Mouse (Mus musculus) neural tube, embryonic 11.5 days (tissue): Measurements from ENCODE around the gene Mcrs1. TPM values are rescaled to one million over a fixed set of nuclear protein-coding genes. Genes with fewer than 3 reads are reported as not detected.

Source experiments
- ATAC-seq: fragments of 200-750 bp; cut with Nextera tagmentation; 2 replicates; pipeline ENCODE4 v1.8.0; 2017; ENCODE audit warnings: moderate number of reproducible peaks, mild to moderate bottlenecking, moderate TSS enrichment, moderate library complexity; ENCODE audit not compliant: insufficient read depth, low FRiP score, low TSS enrichment
- DNase-seq: peaks from one replicate; pipeline ENCODE4 v3.0.0-alpha.2; 2015; ENCODE audit warnings: low spot score
- H3K27ac ChIP-seq: fragments of 300-500 bp; sonication (generic); 2 replicates; pipeline ENCODE4 v1.5.1; 2014; ENCODE audit warnings: low read depth, mild to moderate bottlenecking, low read length
- H3K27me3 ChIP-seq: fragments of 300-500 bp; sonication (generic); 2 replicates; pipeline ENCODE4 v1.6.1; 2014; ENCODE audit warnings: mild to moderate bottlenecking, low read length, mixed read lengths; ENCODE audit not compliant: control insufficient read depth, insufficient read depth
- H3K36me3 ChIP-seq: fragments of 300-500 bp; sonication (generic); 2 replicates; pipeline ENCODE4 v1.6.1; 2014; ENCODE audit warnings: mild to moderate bottlenecking, low read length, moderate library complexity, mixed read lengths; ENCODE audit not compliant: control insufficient read depth, insufficient read depth
- H3K4me1 ChIP-seq: fragments of 300-500 bp; sonication (generic); 2 replicates; pipeline ENCODE4 v1.6.1; 2014; ENCODE audit warnings: low read length, mixed read lengths; ENCODE audit not compliant: control insufficient read depth, insufficient read depth
- H3K4me2 ChIP-seq: fragments of 300-500 bp; sonication (generic); 2 replicates; pipeline ENCODE4 v1.6.1; 2014; ENCODE audit warnings: low read depth, mild to moderate bottlenecking, moderate library complexity
- H3K4me3 ChIP-seq: fragments of 300-500 bp; sonication (generic); 2 replicates; pipeline ENCODE4 v1.5.1; 2014; ENCODE audit warnings: low read depth, low read length
- H3K9ac ChIP-seq: fragments of 300-500 bp; sonication (generic); 2 replicates; pipeline ENCODE4 v1.6.1; 2014; ENCODE audit warnings: mild to moderate bottlenecking, low read length
- H3K9me3 ChIP-seq: fragments of 300-500 bp; sonication (generic); 2 replicates; pipeline ENCODE4 v1.6.1; 2016; ENCODE audit warnings: low read length; ENCODE audit not compliant: control insufficient read depth
- WGBS: fragments of 180-500 bp; shearing (Covaris S2); extraction: QIAGEN DNeasy Blood & Tissue Kit; methylation state at CpG from one replicate; pipeline ENCODE4 v1.1.7; 2014; 5-methylcytosine and 5-hydroxymethylcytosine counted together
- polyA plus RNA-seq: library from polyadenylated mRNA; unstranded; fragments of >200 nt; fragmentation: Nextera tagmentation; extraction: Ambion mirVana; gene quantifications from 2 replicates; pipeline ENCODE4 v1.2.1, GENCODE M21; 2014

Mcrs1 gene
- polyA plus RNA-seq, 1 experiment from 2014 or later = 193 TPM

DNA sequence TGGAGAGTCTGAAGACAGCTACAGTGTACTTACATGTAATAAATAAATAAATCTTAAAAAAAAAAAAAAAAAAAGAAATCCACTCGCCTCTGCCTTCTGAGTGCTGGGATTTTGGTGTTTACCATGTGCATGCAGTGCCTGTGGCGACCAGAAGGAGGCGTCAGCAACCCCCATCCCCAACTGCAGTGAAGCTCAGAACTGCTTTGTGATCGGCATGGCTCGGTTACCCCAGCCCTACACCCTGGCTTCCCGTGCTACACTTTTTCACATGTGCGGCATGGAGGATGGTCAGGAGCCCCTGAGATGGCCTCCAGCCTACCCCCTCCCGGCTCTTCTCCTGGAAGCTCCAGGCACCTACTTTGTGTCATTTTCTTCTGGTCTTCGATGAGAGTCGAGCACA, 31.7 kb upstream of the Mcrs1 start:
- Histone ChIP-seq H3K27me3 (no peaks in the 10 kb centered on the region), H3K4me1 (no peaks in the 10 kb centered on the region), H3K9ac (no peak overlapping the region), H3K9me3 (no peaks in the 10 kb centered on the region), H3K27ac (no peak overlapping the region), H3K4me3 (no peak overlapping the region), H3K36me3 (no peaks in the 10 kb centered on the region), H3K4me2 (no peak overlapping the region)
- ATAC-seq (no peak), DNase-seq (no peak)
- 65% methylated on average over 10 of the region's 10 CpGs for WGBS

DNA sequence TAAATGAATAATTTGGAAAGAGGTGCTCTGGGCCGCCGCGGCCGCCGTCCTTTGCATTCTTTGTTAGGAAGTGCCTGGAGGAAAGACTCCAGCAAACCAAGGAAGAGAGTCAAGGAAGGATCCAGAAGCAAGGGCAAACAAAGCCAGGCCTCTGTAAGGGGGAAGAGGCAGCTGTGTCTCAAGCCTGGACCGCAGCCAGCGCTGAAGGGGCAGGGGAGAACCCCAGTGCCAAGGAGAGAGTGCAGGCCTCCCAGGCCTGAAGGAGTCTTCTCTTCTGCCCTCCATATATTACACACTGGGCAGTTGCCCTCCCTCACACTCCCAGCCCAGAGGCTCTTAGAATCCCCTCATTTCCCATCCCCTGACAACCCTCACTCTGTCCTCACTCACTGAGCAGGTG, 26.5 kb upstream of the Mcrs1 start:
- no peaks in the 10 kb centered on the region for H3K36me3 ChIP-seq
- H3K9me3 ChIP-seq = no peaks in the 10 kb centered on the region
- H3K4me3 ChIP-seq = no peak overlapping the region
- DNase-seq = no peak
- H3K9ac ChIP-seq = no peak overlapping the region
- H3K27me3 ChIP-seq = no peaks in the 10 kb centered on the region
- H3K27ac ChIP-seq = no peak overlapping the region
- H3K4me2 ChIP-seq = no peak overlapping the region
- no peaks in the 10 kb centered on the region for H3K4me1 ChIP-seq
- WGBS = 92% methylated on average over 7 of the region's 7 CpGs
- no peak for ATAC-seq

DNA sequence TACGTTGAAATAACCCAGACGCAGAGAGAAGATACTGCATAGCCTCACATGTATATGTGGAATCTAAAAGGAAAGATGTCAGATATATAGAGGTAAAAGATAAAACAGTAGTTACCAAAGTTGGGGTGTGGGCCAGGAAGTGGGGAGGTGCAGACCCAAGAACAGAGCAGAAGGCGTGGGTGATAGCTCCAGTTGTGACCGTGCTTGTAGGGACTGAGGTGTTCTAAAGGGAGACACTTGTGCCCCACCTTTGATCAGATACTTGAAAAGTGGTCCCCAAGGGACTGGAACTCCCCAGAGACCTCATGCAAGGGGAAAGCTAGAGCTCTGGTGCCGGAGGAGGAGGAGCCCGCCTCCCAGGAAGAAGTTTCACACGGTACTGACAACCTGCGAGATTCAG, 24.3 kb upstream of the Mcrs1 start:
- DNase-seq = no peak
- 90% methylated on average over 8 of the region's 8 CpGs for WGBS
- Histone ChIP-seq H3K27ac (no peak overlapping the region), H3K9ac (no peak overlapping the region), H3K4me1 (no peaks in the 10 kb centered on the region), H3K27me3 (no peaks in the 10 kb centered on the region), H3K4me3 (no peak overlapping the region), H3K4me2 (no peak overlapping the region), H3K36me3 (no peaks in the 10 kb centered on the region), H3K9me3 (no peaks in the 10 kb centered on the region)
- no peak for ATAC-seq

- no peak overlapping the region for H3K9ac ChIP-seq
- H3K9me3 ChIP-seq = no peaks in the 10 kb centered on the region
- no peaks in the 10 kb centered on the region for H3K4me1 ChIP-seq
- 28% methylated on average over 4 of the region's 4 CpGs for WGBS
- H3K4me2 ChIP-seq = no peak overlapping the region
- H3K27me3 ChIP-seq = no peaks in the 10 kb centered on the region
- DNase-seq (peak; percentile 65), ATAC-seq (no peak)
- no peak overlapping the region for H3K27ac ChIP-seq
- H3K36me3 ChIP-seq = no peaks in the 10 kb centered on the region
- no peak overlapping the region for H3K4me3 ChIP-seq
Measured at GRCm38 (mm10) chr15:99265679-99266078, 13.9 kb upstream of the Mcrs1 start.

- H3K27me3 ChIP-seq = no peaks in the 10 kb centered on the region
- 0 out of 2 replicates have a peak, but pooled peaks cover 3% of the 10 kb centered on the region for H3K4me1 ChIP-seq
- 69% methylated on average over 2 of the region's 2 CpGs for WGBS
- H3K27ac ChIP-seq = no peak overlapping the region
- H3K4me3 ChIP-seq = no peak overlapping the region
- no peak overlapping the region for H3K9ac ChIP-seq
- DNase-seq (no peak), ATAC-seq (no peak)
- no peaks in the 10 kb centered on the region for H3K9me3 ChIP-seq
- no peaks in the 10 kb centered on the region for H3K36me3 ChIP-seq
- H3K4me2 ChIP-seq = no peak overlapping the region
Measured at GRCm38 (mm10) chr15:99264363-99264762, 12.6 kb upstream of the Mcrs1 start.

- WGBS = 65% methylated on average over 10 of the region's 10 CpGs
- ATAC-seq (no peak), DNase-seq (no peak)
- Histone ChIP-seq H3K9me3 (no peaks in the 10 kb centered on the region), H3K36me3 (no peaks in the 10 kb centered on the region), H3K4me3 (no peak overlapping the region), H3K9ac (no peak overlapping the region), H3K4me2 (no peak overlapping the region), H3K27ac (no peak overlapping the region), H3K4me1 (0 out of 2 replicates have a peak, but pooled peaks cover 3% of the 10 kb centered on the region), H3K27me3 (no peaks in the 10 kb centered on the region)
Measured at GRCm38 (mm10) chr15:99262702-99263101, 10.9 kb upstream of the Mcrs1 start.

- Histone ChIP-seq H3K9me3 (no peaks in the 10 kb centered on the region), H3K4me2 (peak overlapping the region; percentile 27), H3K4me1 (0 out of 2 replicates have a peak, but pooled peaks cover 3% of the 10 kb centered on the region), H3K36me3 (no peaks in the 10 kb centered on the region), H3K4me3 (no peak overlapping the region), H3K27me3 (no peaks in the 10 kb centered on the region), H3K27ac (no peak overlapping the region), H3K9ac (no peak overlapping the region)
- no peak; the same call in 1 of the 2 replicates for ATAC-seq
- DNase-seq = peak; percentile 73
- WGBS = 2% methylated on average over 9 of the region's 10 CpGs
Measured at GRCm38 (mm10) chr15:99259730-99260252, 8.0 kb upstream of the Mcrs1 start.

GRCm38 (mm10) chr15:99259167-99259729, 7.5 kb upstream of the Mcrs1 start:
- H3K9ac ChIP-seq = no peak overlapping the region
- ATAC-seq = 0 out of 2 replicates have a peak, but pooled peaks have one; percentile 38
- H3K4me1 ChIP-seq = 0 out of 2 replicates have a peak, but pooled peaks cover 3% of the 10 kb centered on the region
- no peaks in the 10 kb centered on the region for H3K9me3 ChIP-seq
- no peak overlapping the region for H3K4me3 ChIP-seq
- WGBS = 66% methylated on average over 8 of the region's 8 CpGs
- no peaks in the 10 kb centered on the region for H3K36me3 ChIP-seq
- no peaks in the 10 kb centered on the region for H3K27me3 ChIP-seq
- H3K4me2 ChIP-seq = 0 out of 2 replicates have a peak overlapping the region, but pooled peaks have one; percentile 4
- no peak overlapping the region for H3K27ac ChIP-seq
- no peak for DNase-seq

DNA sequence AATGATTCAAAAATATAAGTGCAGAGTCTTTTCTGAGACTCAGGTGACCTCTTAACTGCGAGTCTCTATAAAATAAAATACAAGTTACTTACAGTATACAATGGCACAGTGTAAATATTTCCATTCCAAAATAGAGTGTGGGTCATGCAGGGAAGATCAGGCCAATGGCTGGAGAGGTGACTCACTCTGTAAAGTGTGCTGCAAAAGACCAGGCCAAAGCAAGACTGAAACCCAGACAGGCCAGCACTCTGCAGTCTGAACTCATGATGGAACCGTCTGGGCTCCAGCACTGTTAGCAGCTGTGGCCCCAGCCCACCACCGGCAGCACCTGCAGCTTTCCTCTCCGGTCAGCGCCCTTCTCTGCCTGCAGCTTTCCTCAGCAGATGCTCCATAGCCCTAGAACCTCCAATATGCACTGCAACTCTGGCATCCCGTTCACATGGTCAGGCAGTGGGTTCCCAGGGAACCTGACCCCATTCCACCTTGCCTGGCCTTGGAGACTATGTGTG, 3.5 kb upstream of the Mcrs1 start:
- Histone ChIP-seq H3K27ac (no peak overlapping the region), H3K27me3 (no peaks in the 10 kb centered on the region), H3K4me1 (peaks cover 6% of the 10 kb centered on the region; the same call in 1 of the 2 replicates), H3K4me2 (no peak overlapping the region), H3K36me3 (no peaks in the 10 kb centered on the region), H3K9ac (no peak overlapping the region), H3K9me3 (no peaks in the 10 kb centered on the region), H3K4me3 (no peak overlapping the region)
- no peak for ATAC-seq
- WGBS = 90% methylated on average over 6 of the region's 6 CpGs
- no peak for DNase-seq
